Mouse (Mus musculus) mouse embryonic stem cell (cell line): ENCODE results near the gene 1700061G19Rik.

Source experiments
- in situ Hi-C, 2 experiments: fragments of 300-500 bp; cut with MboI; formaldehyde crosslinking; loops; 1 replicate in 1 of 2; 3 replicates in 1 of 2; pipeline ENCODE4 v1.14.3; 2019 to 2020; ENCODE audit warnings: low sequenced_read_pairs in 2 of 2, low pct_unique_long_range_greater_than_20kb in 1 of 2, mixed read lengths in 1 of 2; ENCODE audit not compliant: unreplicated experiment in 1 of 2

Gene 1700061G19Rik

DNA sequence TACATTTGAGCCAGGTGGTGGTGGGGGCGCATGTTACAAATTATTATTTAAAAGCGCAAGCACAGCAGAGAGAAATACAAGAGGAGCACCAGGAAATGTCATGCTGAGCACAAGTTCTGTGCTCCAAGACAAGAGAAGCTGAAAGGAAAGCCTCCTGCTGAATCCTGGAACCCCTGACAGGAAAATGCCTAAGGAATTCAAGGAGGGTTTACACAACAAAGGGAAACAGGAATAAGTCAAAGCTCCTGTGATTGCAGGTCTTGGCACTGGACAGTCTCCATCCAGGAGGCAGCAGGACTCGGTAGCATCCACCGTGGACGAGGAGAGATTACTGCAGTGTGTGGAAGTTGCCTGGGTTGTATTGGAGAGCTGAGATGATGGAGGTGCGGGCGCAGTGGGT is 9.2 kb upstream of the 1700061G19Rik start:
- in situ Hi-C loops, result no loop called here

DNA sequence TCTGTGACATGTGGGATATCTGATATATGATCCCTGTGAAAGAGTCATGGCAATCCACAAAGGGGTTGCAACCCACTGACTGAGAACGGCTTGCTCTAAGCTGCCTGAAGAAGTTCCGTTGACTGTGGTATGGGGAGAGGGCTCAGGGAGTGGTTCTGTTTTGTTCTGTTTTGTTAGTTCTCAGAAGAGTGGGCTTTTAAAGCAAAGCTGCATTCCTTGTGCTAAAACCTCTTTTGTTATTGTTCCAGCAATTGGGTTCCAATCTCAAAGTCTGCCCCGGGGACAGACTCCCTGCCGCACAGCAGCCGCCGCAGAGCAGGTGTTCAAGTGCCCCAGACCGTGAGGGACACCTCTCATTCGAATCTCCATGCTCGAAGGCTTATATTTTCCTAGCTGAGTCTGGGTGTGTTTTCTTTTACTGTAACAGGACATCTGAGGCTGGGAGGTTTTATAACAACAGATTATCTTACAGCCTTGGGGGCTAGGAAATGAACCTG is 5.7 kb upstream of the 1700061G19Rik start:
- in situ Hi-C loops, result no loop called here

DNA sequence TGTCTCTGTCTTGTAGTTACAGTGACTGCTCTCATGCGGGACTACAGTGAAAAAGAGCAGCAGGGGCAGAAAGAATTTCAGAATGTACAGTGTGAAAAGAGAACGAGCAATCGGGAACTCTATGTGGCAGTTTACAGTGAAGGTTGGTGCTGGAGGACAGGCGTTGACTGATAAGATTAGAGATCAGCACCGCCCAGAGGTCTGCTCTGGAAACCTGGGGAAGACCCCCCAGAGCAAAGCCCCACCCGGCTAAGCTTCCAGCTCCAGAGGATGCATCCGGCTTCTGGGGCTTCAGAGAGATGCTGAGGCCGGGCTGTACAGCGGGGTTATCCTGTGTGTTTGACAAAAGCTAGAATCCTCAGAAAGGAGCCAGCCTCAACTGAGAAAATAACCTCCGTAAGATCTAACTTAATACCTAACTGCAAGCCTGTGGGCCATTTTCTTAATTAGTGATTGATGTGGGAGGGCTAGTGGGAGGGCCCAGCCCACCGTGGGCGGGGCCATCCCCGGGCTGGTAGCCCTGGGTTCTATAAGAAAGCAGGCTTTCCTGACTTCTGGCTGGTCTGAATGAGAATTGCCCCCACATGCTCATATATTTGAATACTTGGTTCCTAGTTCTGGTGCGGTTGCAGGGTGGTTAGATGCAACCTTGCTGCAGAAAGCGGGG is 4.9 kb upstream of the 1700061G19Rik start:
- in situ Hi-C loops, result no loop called here

DNA sequence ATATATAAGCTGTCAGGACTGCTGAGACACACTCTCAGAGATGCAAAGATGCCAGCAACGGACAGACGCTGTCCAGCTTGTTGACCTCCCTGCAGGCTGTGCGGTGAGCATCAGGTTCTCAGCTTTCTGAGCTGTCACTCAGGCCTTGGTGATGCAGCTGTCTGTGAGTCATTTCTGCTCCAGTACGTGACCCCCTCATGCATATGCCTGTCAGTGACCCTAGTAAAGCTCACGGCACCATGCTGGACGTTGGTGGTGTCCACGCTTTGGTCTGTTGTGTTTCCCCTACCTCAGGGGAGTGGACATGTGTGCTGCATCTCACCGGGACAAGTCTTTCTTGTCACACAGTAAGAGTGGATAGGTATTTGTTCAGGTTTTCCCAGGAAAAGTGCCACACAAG is 3.5 kb upstream of the 1700061G19Rik start:
- in situ Hi-C loops, result no loop called here

DNA sequence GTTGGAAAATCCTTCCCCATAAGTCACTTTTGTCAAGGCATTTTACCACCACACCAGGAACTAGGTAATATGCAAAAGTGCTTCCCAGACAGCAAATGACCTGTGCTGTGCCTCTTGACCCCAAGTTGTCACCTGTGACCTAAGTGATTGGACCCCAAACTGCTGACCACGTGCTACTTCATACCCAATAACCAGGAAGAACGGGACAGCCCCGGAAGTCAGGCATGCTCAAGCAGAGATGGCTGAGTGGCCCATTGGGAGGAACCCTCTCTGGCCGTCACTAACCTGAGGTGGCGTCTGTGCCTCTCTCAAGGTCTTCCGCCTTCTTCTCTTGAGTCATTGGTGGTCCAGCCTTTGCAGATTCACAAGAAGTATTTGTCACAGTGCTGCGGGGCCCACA is 2.8 kb upstream of the 1700061G19Rik start:
- in situ Hi-C loops, result no loop called here

DNA sequence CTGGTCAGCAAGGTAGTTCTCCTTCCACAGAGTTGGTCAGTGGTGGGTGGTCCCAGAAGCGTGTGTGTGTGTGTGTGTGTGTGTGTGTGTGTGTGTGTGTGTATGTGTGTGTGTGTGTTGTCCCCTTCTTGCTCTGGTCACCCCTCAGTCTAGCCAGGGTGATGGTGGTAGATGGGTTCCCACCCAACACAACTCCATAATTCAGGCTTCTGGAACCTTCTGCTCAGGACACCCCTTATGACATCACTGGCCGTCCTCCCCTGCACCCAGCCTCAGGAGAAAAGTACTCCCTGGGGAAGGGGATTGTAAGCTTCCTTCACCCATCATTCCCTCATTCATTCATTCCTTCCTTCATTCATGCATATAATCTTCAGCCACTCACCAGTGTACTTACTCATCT is 1.0 kb upstream of the 1700061G19Rik start, which contains the start of gene Acsbg2:
TSS of gene Acsbg2 (minus strand) at position 211 of the 400 bp plus-strand sequence.
- in situ Hi-C loops, result no loop called here

DNA sequence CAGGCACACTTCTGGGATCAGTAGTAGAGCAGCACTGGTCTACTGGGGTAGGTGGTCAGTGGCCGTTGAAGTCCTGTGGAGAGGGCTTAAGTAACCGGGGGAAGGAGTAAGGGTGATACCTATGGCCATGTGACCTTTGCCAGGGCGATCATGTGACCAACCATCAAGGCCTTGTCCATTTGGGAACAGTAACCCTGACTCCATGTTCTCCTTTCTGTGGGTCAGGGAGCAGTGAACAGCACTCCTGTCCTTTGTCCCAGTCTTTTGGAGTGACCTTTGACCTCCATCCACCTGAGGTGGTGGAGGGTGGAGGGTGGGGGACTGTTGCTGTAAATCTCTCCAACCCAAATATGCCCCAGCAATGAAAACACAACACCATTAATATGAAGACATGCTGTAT is 1.2 kb downstream of the 1700061G19Rik start:
- in situ Hi-C loops, result no loop called here

DNA sequence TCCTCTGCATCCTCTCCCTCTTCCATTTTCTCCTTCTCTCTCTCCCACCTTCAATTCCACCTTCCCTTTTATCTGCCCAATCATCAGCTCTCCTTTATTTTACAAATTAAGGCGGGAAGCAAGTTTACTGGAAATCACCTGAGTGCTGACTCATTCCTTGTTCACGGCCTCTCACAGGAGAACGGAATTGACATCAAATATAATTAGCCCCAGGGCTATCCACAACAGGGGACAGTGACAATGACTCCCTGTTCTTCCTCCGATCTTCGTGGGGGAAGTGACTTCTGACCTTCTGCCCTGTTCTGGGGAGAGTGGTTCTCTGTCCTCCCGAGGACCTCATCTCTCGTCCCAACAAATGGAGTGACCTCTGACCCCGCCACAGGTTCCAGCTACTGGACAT is 1.7 kb downstream of the 1700061G19Rik start:
- in situ Hi-C loops, result no loop called here

DNA sequence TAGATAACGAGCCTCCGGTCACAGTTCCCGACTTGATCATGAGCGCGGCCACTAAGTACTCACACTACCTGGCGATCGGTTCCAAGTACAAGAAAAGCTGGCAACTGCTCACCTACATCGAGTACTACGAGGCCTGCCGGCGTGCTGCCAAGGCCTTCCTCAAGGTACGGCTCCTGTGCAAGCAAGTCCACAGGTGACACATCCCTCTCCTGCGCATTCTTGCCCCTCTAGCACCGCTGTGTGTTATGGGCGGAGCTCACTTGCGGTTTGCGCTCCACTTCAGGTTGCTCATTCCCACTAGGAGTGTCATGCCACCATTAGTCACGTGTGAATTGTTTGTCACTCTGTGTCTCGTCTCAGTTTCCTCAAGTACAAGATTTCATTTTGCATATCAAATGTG is 2.1 kb downstream of the 1700061G19Rik start:
- in situ Hi-C loops, result no loop called here

DNA sequence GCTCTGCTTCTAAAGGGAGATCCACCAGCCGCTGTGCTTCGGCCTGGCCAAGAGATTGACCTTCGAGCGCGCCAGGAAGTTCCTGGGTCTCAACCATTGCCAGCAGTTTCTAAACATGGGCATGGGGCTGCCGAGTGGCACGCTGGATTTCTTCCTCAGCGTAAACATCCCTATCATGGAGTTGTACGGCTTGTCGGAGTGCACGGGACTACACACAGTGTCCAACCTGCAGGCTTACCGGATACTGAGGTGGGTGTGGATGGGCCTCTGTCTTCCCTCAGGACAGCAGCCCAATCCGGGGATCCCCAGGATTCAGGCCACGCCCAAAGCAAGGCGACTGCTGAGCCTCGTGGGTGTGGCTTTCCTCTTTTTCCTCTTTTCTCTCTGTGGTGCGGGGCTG is 8.3 kb downstream of the 1700061G19Rik start:
- in situ Hi-C loops, result no loop called here

DNA sequence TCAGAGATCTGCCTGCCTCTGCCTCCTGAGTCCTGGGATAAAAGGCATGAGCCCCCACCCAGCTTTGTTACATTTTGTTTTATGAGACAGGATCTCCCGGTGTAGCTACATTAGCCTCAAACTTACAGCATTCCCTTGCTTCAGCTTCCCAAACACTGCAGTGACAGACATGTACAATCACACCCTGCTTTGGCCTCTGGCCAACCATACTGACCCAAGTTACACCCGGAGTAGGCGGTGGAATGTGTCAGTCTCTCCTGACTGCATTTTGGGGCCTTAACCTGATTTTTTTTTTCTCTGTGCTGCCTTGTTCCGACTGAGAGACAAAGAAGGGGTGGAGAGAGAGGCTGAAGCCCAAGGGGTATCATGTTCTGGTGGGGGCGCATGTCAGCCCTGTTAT is 9.1 kb downstream of the 1700061G19Rik start:
- in situ Hi-C loops, result no loop called here

DNA sequence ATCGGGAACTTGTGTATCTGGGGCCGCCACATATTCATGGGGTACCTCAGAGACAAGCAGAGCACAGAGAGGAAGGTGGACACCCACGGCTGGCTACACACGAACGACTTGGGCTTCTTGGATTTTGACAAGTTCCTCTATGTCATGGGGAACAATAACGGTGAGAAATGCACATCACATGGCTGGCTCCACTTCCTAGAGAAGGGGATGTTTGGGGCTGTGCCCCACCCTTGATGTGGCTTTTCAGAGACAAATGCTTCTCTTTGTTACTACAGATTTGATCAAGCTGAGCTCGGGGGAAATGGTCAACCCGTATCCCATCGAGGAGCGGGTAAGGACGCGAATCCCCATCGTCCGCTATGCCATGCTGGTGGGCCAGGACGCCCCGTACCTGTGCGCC is 9.5 kb downstream of the 1700061G19Rik start:
- in situ Hi-C loops, result no loop called here

DNA sequence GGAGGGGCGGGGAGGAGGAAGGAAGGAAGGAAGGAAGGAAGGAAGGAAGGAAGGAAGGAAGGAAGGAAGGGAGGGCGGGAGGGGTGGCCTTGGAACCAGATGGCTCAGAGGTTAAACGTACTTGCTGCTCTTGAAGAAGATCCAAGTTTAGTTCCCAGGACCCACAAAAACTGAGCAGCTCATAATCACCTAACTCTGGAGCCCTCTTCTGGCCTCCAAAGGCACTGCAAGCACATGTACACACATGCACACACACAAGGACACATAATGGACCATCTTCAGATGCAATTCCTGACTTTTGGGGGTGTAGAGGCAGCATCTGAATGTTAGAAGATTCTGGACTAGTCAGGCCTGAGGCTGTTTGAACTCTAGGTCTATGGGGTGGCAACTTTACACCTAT is 12.8 kb downstream of the 1700061G19Rik start:
- in situ Hi-C loops, result no loop called here

DNA sequence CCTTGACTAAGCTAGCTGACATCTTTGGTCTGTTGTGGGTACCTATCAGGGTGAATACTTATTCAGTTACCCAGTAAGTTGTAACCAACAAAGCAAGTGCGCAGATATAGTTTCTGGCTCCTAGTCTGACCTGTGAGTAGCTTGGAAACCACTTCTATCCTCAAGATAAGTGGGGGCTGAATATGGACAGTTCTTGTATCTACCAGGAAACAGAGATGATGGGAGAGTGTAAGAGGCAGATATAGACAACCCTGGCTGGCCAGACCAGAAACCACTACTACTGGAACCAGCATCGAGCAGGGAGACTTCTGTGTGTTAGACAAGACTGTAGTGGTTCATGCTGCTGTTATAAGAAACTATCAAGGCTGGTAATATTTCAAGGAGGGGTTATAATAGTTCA is 14.7 kb downstream of the 1700061G19Rik start:
- in situ Hi-C loops, result no loop called here

DNA sequence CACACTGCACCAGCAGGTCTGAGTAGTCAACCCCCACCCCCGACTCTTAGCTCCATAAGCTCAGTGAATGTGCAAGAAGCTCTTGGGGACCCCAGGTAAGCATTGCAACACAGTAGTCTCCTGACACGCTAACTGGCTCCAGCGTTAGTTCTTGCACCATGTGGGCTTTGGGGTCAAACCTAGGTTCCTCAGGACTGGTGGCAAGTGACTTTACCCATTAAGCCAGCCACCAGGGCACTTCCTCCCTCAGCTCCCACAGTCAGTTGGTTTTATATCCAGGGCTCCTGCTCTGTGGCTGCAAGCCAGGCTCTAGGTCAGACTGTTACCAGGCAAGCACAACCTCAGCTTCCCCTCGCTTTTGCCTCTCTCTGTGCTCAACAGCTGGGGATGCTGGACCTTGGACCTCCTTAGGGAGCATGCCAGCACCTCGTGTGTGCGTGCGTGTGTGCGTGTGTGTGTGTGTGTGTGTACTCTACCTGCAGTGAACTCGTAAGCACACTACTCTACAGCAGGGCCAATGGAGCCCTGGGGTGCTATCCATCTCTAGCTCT is 20.2 kb downstream of the 1700061G19Rik start:
- in situ Hi-C loops, result no loop called here

DNA sequence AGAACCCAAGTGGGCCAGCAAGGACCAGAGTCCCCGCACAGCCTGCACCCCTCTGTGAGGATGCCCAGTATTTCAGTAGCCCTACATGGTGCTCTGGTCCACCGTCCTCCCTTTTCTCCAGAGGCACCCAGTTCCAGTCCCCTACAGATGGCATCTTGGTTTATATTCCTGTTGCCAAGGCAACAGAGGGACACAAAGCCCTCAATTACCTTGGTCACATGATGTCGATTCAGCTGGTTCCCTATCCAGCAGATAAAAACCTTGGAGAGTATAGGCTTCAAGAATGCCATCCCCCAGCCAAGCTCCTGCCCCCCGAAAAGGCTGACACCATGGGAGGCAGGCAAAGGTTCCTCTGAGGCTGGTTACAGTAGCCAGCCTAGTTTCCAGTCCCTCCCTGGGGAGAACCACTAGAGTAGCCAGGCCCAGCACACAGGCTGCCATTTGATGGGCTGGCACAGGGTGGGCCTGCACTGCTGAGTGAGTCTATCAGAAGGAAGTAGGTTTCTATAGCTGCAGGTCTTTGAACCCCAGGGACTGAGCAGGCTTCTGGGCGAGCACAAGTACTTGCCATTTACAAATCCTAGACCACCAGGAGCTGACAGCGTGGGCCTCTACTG is 21.3 kb downstream of the 1700061G19Rik start:
- in situ Hi-C loops, result no loop called here

DNA sequence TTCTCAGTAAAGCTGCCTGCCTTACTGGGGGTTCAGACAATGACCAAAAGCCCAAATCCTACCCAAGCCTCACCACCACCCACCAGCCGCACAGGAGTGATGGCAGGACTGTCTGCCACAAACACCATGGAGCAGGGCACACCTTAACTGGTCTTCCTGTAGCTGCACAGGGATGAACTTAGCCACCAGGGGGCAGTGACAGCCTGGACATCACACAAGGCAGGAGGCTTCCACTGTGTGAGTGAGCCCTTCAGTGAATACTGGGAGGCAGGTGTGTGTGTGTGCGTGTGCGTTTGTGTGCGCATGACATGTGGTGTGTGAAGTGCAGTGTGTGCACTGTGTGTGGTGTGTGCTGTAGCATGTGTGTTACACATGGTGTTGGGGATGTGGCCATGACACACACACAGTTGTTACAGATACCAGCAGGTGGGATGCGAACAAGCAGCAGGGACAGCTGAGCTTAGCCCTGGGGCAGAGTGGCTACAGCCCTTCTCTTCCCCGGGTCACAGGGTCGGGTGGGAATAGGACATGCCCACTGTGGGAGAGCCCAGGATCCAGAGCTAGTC is 22.4 kb downstream of the 1700061G19Rik start:
- in situ Hi-C loops, result no loop called here

DNA sequence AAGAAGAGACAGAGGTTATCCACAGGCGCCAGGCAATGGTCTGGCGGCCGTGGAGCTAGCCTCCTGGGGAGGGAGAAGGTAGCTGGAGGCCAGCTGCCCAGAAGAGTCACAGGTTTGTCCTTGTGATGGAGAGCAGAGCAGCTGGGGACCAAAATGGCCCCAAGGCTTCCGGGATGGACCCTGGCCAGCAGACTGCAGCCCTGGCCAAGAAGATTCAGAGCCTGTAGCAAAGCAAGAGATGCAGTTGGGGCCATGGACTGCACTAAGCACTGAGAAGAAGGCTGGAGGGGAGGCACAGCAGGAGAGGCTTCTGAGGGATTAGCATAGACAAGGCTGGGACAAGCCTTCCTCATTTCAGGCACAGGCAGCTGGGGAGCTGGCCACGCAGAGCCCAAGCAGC is 27.4 kb downstream of the 1700061G19Rik start:
- in situ Hi-C loops, result no loop called here

DNA sequence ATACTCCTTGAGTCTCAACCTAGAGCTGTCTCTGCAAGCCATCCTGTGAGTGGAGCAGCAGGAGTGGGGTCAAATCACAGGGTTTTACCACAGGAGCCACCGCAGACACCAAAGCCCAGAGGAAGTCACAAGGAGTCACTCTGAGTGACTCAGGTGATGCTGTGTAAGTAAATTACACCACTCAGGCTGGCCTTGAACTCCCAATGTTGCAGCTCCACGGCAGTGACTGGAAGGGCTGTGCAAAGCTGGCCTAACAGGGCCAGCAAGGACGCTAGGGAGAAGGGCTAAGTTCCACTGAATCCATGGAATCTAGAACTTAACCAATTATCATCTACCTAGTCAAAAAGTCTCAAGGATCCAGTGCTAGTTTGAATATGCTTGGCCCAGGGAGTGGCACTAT is 30.9 kb downstream of the 1700061G19Rik start:
- in situ Hi-C loops, result no loop called here

DNA sequence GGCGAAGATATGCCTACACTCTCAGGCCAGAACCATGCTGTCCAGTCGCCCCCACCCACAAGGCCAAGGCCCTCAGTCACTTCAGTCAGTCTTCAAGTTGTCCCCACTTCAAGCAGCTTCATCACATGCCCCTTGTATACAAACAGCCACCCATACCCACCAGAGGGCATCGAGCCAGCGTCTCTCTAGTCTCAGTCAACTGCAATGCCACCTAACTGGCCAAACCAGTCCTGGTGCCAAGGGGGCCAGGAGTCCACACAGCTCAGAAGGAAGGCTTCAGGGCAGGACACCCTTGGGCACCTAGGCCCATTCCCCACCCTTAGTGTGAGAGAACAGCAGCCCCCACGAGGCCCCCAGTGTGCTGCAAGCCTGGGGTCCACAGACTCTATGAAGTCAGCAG is 31.8 kb downstream of the 1700061G19Rik start:
- in situ Hi-C loops, result no loop called here
